Mouse (Mus musculus) urinary bladder, postnatal 10 days (tissue): ENCODE measurements around the gene Cdk15.

ENCODE experiments used
- DNase-seq: peaks from one replicate; pipeline ENCODE4 v3.0.0; 2022; ENCODE audit warnings: low spot score

The Cdk15 gene

DNA sequence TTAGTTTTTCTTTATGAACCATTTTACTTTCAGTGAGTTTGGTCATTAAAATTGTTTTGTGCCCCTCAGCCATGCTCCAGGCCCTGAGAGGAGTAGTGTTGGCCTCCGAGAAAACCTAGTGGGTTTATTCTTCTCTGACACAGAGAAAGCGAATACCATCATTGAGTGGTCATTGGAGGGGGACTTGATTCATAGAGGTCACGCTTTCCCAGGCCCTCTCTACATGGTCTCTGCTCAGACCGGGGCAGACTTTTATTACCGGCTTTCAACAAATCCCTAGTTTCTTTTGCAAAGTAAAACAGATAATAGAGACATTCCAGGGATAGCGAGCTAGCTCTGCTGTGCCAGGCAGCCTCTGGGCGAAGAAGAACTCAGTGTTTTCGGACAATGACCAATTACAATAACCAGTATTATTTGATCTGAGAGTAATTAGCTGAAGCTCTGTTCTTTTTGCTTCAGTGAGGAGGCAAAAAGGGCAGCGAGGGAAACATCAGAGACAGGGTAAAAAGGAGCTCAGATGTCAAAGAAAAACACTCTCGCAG lies 70.2 kb downstream of the Cdk15 start:
- DNase-seq: no peak

DNA sequence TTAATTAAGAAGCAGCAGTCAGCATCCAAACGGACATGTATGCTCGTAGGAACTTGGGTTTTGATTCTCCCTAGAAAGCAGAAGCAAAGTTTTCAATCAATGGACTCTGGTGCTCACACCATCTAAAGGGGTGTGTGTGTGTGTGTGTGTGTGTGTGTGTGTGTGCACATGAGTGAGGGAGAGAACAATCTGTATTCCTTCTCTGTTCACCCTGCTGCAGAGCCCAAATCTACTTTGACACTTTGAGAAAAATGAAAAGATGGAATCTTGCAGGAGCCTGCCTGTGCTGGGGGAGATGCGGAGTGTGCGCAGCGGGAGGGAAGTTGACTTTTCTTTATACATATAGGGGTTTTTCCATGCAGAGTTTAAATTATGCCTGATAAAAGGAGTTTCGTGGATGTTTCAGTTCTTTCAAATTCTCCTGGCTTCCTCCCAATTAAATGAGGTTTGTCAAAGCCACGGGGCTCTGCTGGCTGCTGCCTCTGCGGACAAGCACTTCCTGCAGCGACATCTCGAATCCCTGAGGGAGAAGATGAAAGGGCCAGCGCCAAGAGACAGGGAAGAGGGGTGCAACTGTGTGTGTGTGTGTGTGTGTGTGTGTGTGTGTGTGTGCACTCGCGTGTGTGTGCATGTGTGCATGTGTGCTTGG lies 76.2 kb downstream of the Cdk15 start:
- DNase-seq: no peak

DNA sequence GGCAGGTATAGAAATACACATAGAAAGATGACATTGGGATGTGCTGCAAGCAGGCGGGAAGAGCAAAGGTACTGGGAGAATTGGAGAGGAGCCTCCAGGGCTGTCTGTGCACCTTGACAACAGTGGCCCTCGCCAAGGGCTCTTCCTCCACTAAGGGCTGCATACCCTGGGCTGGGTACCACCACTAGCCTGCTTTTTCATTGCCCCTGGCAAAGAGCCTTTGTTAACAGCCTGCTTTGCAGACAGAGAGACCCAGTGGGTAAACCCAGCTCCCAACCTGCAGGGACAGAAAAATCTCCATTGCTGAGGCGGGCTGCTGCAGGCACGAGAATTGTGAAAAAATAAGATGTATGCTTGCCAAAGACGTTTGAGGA lies 76.7 kb downstream of the Cdk15 start:
- no peak for DNase-seq

DNA sequence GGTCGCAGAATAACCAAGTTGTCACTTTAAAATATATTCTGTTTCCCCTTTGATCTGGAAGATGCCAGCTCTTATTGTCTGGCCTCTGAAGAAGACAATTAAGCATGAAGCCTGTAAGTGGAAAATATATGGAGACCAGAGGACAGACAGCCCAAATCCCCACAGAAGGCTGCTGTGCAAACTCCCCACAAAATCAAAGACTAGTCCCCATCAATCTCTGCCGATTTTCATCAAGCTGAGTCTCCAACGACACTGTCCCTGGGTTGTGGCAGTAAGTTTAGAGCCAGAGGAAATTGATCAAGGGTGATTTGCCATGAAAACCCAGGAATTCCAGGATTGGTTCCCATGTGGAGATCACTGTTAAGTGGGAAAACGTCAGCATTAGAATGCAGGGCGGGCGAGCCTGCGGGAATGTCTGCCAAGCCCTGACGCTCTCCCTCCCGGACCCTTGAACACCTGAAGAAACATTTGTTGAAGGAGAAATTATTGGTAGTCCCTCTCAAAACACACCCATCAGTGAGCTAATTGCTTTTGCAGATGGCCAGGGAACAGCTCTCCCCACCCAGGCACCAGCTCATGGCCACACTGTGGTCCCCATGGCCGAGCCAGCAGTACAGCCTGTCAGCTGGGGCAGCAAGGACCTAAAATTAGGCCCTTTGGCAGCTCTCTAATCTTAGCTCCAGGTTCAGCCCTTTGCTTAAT lies 77.3 kb downstream of the Cdk15 start:
- no peak for DNase-seq

DNA sequence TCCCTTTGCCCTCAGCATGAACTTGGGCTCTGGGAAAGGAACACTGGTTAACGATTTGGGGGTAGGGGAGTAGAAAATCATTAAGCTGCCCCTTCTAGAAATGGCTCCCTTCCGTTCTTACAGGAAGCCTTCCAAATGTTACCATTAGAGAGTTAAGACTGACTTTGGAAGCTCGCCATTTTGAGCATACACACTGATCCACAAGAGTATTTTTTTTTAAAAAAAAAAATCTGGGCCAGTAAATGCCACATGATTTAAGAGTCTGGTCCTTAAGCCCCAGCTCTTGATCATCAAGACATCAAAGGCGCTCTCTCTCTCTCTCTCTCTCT lies 77.8 kb downstream of the Cdk15 start:
- no peak for DNase-seq

DNA sequence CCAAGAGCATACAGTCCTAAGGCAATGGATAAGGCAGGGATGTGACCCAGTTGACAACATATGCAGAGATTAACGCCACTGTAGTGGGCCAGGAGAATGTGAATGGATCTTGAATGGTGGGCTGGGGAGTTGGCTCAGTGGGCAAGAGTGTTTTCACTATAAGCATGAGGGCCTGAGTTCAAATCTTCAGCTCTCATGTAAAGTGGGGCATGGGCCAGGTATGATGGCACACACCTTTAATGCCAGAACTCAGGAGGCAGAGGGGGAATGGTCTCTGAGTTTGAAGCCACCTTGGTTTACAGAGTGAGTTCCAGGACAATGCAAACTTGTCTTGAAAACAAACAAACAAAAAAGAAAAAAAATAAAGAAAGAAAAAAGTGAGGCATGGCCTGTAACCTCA lies 79.5 kb downstream of the Cdk15 start:
- no peak for DNase-seq

DNA sequence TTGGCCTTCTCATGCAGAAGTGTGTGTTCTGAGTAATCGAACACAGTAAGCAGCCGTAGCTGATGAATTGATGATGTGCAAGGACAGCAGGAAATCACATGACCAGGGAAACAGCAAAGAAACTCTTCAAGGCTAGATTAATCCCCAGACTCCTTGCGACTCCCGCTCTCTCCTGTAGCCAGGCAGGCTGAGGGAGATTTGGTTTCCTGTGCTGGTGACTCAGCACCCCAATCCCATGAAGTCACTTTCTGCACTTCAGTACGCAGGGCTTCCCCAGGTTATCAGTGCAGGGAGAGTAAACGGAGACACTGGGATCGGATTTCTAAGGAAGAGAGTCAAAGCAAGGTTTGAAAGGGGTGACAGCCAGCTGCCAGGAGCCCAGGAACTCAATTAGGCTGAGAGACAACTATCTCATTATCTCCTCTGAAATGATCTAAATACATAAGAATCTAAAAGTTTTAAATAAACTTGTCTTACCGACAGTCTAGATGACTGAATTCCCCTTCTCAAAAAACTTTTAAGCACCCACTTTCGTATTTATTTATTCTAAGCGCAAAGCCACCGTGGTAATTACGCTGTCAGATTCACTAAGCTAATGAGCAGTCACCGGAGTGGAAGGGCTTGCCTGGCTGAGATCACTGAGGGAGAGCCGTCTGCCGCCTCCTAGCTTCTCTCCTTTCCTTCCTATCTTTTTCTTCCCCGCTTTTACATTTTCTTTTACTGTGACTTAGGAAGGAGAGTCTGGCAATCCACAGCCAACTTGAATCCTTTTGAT lies 84.3 kb downstream of the Cdk15 start:
- no peak for DNase-seq

DNA sequence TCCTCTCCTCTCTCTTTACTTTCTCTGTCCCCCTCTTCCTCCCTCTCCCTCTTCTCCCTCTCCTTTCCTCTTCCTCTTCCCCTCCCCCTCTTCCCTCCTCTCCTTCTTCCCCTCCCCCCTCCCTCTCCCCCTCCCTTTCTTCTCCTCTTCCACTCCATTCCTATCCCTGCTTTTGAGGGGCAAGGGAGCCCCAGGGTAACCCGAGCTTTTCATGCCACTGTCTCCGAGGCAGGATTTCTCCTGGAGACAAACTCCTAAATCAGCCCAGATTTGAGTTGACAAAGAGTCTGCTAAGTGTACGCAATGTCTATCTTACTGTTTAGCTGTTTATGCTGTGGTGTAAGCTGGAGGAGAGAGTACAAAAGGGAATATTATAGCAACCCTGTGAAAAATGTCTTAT lies 85.0 kb downstream of the Cdk15 start:
- DNase-seq: no peak

DNA sequence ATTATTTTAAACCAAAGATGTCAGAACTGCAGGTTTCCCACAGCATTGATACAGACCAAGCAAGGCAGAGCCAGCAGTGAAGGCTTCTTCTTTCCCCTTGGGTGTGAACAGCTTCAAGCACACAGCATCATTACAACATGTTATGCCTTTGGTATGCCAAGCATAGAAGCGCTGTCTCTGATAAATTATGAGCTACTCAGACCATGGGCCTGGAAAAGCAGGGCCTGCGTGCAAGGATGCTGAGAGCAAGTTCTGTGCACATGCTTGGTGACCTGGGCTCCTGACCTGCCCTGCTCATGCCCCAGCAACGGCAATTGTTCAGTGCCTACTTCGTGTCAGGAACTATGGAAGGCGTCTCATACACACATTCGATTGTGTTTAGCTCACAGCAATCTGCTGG lies 85.4 kb downstream of the Cdk15 start:
- DNase-seq: no peak

DNA sequence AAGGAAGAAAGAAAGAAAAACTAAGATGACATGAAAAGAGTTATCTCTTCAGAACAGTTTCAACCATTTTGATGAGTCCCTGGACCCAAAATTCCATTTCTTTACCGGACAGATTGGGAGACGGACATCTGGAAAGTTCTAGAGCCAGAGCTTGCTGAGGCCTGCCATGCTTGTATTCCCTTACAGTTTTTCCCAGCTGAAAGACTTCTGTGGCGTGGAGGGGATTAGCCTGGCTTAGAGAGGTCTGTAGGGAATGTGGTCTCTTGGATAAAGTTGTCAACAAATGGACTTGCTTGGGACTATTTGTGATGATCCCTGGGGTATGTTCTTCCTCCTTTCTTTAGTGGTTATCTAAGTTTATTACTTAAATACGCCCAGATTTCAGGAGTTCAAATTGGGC lies 96.0 kb downstream of the Cdk15 start:
- DNase-seq: no peak

DNA sequence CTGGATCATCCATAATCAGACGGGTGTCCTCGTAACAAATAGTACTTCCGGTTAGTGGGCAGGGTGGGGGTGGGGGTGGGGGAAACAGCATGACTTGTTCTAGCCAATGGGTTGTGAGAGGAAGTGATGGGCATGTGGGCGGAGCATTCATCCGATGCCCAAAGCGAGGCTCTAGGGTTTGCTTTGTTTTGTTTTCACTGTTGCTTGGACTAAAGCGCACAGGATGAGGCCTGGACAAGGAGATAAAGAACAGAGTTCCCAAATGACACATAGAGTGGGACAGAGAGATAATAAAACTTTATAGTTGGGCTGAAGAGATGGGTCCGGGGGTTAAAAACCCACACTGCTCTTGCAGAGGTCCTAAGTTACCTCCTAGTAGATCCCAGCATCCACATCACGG lies 98.7 kb downstream of the Cdk15 start:
- no peak for DNase-seq

DNA sequence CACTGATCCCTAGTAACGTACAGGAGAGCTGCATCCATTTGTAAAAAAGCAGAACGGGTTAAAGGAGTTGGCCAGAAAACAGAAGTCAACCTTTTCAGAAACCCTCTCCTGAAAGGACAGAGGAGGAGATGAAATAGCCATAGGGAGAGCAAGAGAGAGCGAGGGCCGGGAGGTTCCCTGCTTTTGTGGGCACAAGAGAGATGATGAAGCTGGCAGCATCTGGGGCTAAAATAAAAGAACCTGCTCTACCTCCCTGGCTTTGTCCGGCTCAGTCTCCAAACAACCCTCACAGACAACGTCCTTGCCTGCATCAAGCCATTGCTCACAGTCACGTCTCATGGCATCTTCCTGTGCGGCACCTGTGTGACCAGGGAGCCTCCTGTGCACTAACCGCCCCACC lies 102.4 kb downstream of the Cdk15 start:
- DNase-seq: no peak

DNA sequence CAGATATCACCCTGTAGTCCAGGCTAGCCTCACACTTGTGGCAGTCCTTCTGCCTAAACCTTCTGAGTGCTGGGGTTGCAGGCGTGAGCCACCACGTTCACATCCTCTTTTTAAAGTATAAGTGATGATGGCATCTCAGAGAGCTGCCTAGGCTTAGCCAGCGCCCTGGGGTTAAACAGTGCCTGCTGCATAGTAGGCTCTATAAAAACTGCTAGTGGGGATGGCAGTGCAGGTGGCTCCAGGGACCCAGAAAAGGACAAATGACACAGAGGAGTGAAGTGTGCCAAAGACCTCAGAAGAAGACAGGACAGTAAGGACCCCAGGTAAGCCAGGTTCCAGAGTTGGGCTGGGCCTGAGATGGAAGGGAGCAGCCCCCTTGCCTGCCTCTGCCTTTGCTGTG lies 104.1 kb downstream of the Cdk15 start:
- no peak for DNase-seq

DNA sequence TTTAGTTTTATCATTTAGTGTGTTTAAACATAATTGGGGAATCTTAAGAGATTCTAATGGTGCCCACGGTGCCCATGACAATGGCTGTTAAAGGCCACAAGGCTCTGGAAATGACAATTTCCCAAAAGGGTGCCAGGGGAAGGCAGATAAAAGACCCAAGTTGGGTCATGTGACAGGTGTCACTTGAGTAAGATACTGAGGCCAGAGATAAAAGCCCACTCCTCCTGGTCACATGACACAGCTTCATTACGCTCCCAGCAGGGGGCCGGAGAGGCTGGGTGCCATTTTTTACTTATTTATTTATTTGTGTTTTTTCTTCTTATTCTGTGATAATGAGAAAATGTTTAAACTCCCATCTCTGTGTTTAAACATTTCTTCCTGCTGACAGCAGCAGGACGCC lies 104.8 kb downstream of the Cdk15 start:
- no peak for DNase-seq

DNA sequence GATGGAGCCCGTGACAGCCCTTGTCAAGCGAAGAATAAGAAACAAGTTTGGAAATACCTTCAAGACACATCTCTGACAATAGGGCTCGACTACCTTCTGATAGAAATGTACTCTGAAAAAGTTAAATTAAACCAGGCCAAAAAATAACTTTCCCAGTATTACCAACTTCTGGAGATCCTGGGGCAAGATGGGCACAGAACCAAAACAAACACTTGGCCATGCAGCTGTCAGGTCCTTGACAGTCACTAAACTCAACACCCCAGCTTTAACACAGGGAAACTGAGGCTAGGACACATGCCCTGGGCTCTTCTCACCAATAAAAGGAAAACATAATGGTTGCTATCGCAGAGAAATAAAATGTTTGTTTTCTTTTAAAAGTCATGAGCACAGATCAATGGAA lies 105.3 kb downstream of the Cdk15 start:
- no peak for DNase-seq

DNA sequence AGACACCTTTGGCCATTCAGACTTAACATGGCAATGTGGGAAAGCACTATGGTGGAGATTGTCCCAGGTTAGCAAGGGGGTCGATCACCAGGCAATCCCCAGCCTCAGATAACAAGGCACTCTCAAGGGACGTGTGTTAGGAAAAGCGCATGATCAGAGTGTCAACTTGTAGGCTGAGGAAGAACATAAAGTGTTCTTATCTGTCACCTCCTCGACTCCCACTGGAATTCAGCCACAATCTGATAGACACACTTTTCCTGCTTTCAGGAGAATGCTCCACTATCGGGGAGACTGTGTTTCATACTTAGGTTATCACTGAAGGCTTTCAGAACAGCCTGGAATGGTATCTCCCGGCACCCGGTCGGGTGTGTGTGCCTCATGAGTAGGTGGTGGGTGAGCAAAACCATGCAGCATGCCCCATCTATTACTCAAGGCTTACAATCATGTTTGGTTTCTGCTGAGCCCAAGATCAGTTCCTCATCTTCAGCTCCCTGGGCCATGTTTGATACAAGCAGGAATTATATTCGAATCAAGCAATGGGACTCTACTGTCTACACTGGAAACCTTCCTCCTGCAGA lies 107.8 kb downstream of the Cdk15 start:
- no peak for DNase-seq

DNA sequence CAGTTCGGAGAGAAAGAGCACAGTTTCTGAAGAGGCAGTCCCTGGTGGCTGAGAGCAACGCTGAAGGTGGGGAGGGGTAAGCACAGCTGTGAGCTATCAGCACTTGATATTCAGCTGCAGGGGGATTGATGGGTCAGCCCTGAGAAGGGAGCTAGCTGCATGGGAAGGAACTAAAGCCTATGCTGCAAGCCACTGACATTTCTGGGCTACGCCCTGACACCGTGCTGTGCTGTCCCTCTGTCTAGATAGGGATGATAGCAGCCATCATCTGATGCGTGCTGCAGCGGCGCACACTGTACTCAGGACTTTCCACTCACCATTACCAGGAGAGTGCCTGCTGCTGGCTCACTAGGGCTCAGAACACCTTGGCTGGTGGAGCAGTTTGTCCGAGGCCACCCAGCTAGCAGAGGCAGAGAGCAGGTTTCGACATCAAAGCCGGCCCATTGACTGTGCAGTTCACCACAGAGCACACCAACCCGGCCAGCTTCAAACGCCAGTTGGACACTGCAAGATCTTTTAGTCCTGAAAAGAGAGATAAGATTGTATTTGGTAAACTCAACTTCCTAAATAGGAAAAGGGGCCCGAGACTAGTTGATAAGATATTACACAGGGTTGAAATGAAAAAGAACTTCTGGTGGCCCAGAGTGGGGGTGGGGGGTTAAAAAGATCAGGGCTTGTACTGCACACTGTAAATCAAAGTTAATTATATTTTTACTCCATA lies 111.4 kb downstream of the Cdk15 start:
- DNase-seq: no peak

DNA sequence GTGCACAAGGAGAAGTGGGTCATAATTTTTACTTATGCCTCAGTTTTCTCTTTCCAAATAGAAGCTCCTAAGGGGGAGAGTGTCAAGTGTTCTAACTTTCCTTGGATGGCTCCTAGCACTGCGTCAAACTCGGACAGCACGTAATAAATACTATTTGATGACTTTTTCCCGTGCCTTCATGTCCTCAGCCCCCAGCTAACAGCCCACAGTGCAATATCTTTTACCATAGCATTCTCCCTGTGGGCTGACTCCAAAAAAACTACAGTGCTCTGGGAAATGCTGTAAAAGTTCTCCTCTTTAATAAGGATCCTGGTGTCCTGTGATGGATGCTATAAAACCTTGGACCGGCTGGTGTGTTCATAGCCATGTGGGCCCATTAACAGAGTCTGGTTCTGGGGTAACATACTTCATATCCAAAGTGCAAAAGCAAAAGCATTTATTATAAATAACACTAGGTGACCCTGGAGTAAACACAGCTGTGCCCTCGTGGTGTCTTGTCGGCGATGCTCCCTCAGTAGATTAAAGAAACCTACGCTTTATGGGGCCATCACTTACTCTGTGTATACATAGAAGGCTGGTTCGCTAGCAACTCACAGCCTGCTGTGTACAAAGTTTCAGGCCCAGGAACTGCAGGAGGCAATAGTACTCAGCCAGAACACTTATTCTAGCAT lies 112.1 kb downstream of the Cdk15 start:
- DNase-seq: no peak

DNA sequence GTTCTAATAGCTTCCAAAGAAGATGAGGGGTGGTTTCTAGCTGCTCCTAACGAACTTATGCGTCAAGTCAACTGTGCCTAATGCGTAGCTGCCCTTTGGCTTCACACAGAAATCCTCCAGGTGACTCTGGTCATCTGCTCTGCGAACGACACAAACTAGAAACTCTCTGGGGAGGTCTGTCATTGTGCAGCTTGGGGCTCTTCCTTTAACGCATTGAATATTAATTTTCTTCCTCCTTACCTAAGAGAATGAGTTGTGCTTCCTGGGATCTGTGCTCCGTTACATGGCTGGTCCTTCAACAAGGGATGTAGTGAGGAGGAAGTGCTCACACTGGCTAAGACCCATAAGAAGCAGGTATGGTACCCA lies 112.6 kb downstream of the Cdk15 start:
- DNase-seq: no peak

DNA sequence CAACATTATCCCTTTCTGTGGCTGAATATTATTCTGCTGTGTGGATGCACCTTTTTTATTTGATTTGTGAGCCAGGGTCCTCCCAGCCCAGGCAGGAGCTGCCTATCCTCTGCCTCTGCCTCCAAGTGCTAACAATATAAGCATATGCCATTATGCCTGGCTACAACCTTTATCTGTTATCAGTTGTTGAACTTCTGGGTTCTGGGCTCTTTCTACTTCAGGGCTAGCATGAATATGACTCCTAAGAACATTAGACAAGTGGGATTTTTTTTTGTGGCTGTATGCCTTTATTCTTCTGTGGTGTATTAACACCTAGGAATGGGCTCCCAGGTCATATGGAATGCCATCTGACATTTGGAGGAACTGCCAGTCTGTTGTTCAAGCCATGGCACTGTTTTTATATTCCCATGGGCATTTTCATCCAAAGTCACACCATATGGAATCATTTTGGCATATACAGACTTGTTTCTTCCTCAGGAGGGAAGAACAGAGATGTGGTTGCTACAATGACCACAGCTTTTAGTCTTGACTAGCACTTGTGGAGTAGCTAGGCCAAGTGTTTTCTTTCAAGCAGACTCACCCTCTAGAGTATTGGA lies 113.7 kb downstream of the Cdk15 start:
- DNase-seq: no peak

DNA sequence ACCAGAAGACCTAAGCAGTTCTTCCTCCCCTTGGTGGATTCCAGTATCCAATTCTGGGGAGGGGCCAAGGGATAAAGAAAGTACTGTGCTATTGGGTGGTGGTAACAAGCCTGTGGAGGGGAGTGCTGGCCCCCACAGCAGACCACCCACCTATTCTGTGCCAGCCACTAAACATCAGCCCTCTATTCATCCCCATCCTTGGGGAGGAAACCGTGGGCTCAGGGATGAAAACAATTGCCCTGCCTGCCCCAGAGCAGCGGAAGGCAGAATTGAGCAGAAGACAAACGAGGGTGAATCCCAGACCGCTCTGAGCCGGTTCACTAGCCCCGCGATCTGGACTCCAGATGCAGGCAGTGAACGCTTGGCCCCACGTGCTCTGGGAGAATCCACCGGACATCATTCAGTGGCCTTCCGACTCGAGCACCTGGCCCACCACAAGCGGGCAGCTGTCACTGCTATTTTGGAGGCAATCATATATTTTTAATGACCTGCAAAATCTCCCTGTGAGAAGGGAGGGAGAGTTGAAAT lies 119.4 kb downstream of the Cdk15 start:
- no peak for DNase-seq
